ENCODE assay signal across 14 mouse cellular contexts in the genomic region with DNA sequence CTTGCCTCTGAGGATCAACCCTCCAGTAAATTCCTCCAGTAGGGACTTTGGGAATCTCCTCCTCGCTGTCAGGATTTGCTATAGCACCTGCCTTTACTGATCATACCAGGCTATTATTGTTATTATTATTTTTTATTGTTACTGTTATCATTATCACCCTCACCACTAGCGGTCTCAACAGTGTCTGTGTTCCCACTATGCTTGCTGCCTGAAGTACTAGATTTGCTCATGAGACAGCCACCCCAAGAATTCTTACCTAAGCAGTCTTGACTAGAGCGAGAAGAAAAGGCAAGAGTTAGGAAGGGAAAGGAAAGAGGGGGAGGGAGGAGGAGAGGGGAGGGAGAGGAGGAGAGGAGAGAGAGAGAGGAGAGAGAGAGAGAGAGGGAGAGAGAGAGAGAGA.
A peak's percentile ranks its signal among the peaks of the same experiment; 100 is the strongest.
DNase-seq lines count a peak whose midpoint lies in the region; ATAC-seq and TF ChIP-seq lines count a peak whose summit lies in the region.
"Had no signal": no experiment of that assay in that cellular context is flagged by ENCODE, and none has a peak within 500 bp of the region (broad histone marks: within the 10 kb centered on the region; RNA-seq: fewer than 3 reads in every experiment).

No protein-coding gene starts in this region.

- no peak overlapping the region; a peak in 1 of 4 replicates for H3K4me3 ChIP-seq in heart, embryonic 14.5 days (ENCODE audit: control insufficient read depth in 1 of 2, insufficient read depth in 1 of 2, low read depth in 1 of 2, low read length in 2 of 2)
- H3K4me3 ChIP-seq in limb, embryonic 13.5 days = no peak overlapping the region
- no peak overlapping the region for H3K4me3 ChIP-seq in limb, embryonic 10.5 days
- H3K4me3 ChIP-seq in hindbrain, embryonic 15.5 days = peak overlapping the region; percentile 22; the same call in 1 of the 2 replicates
- no peak overlapping the region for H3K4me3 ChIP-seq in myocyte
- H3K4me3 ChIP-seq in liver, postnatal 0 days (ENCODE audit: low read depth, low read length) = no peak overlapping the region
- H3K4me3 ChIP-seq: gastrocnemius, adult 2 months; limb, embryonic 12.5 days; liver, embryonic 15.5 days; stomach, embryonic 15.5 days had no signal

- no peak for DNase-seq in heart, postnatal 10 days
- DNase-seq in limb, embryonic 10.5 days (ENCODE audit: low spot score) = no peak
- DNase-seq in cerebellum, adult 18-20 months = no peak
- no peak for DNase-seq in liver, postnatal 0 days
- DNase-seq: spleen, adult 18-20 months; thymus, postnatal 14 days had no signal

- no peak for TF ChIP-seq EP300 in liver, postnatal 0 days (IDR thresholded peaks at IDR 0.05; ENCODE audit: low read depth)

- intact Hi-C loops in heart, postnatal 10 days (cut with DNase I) = loop anchor here (5.0 kb wide), 1 partner anchor 437 kb away; no protein-coding TSS in a partner anchor

- H3ac ChIP-seq in myocyte (ENCODE audit: control insufficient read depth, insufficient read length) = no peak overlapping the region

- H3K4me1 ChIP-seq in heart, embryonic 14.5 days (ENCODE audit: control insufficient read depth in 2 of 2, insufficient read depth in 2 of 2, low read length in 2 of 2) = no peaks in the 10 kb centered on the region; a peak in 1 of 4 replicates
- peaks cover 3% of the 10 kb centered on the region; the same call in 1 of the 2 replicates for H3K4me1 ChIP-seq in limb, embryonic 13.5 days
- peaks cover 14% of the 10 kb centered on the region for H3K4me1 ChIP-seq in limb, embryonic 10.5 days
- peaks cover 33% of the 10 kb centered on the region for H3K4me1 ChIP-seq in hindbrain, embryonic 15.5 days (replicated peaks)
- no peaks in the 10 kb centered on the region for H3K4me1 ChIP-seq in liver, postnatal 0 days (ENCODE audit: insufficient read depth)
- H3K4me1 ChIP-seq: limb, embryonic 12.5 days; liver, embryonic 15.5 days; stomach, embryonic 15.5 days had no signal

- H3K9ac ChIP-seq in heart, embryonic 14.5 days (ENCODE audit: low read length) = no peak overlapping the region
- no peak overlapping the region for H3K9ac ChIP-seq in limb, embryonic 13.5 days
- no peak overlapping the region for H3K9ac ChIP-seq in hindbrain, embryonic 15.5 days
- no peak overlapping the region for H3K9ac ChIP-seq in liver, postnatal 0 days (replicated peaks)
- H3K9ac ChIP-seq: limb, embryonic 12.5 days; liver, embryonic 15.5 days; stomach, embryonic 15.5 days had no signal

- TF ChIP-seq CTCF in liver, postnatal 0 days (IDR thresholded peaks at IDR 0.05; ENCODE audit: low read depth) = no peak

- no peak for TF ChIP-seq POLR2A in myocyte (IDR thresholded peaks at IDR 0.05; ENCODE audit: insufficient read length, low read depth)

- no peak for ATAC-seq in heart, embryonic 14.5 days (ENCODE audit: insufficient number of reproducible peaks, insufficient read depth, low FRiP score, low read depth)
- 0 out of 2 replicates have a peak, but pooled peaks have one; percentile 15 for ATAC-seq in limb, embryonic 13.5 days (ENCODE audit: low FRiP score, low read depth)
- ATAC-seq in hindbrain, embryonic 15.5 days (ENCODE audit: low FRiP score, low read depth) = peak; percentile 52; the same call in 1 of the 2 replicates
- no peak for ATAC-seq in liver, postnatal 0 days

- H3K4me2 ChIP-seq in heart, embryonic 14.5 days (ENCODE audit: low read length) = peak overlapping the region; percentile 43
- H3K4me2 ChIP-seq in limb, embryonic 13.5 days (replicated peaks) = no peak overlapping the region
- H3K4me2 ChIP-seq in hindbrain, embryonic 15.5 days = peak overlapping the region; percentile 44
- peak overlapping the region; percentile 18 for H3K4me2 ChIP-seq in myocyte (ENCODE audit: low read depth)
- no peak overlapping the region for H3K4me2 ChIP-seq in liver, postnatal 0 days (ENCODE audit: low read depth, low read length)
- H3K4me2 ChIP-seq: limb, embryonic 12.5 days; liver, embryonic 15.5 days; stomach, embryonic 15.5 days had no signal

- no peaks in the 10 kb centered on the region for H3K79me2 ChIP-seq in myocyte (ENCODE audit: control insufficient read depth, insufficient read depth)

- H3K9me3 ChIP-seq in heart, embryonic 14.5 days (ENCODE audit: control insufficient read depth, low read length) = no peaks in the 10 kb centered on the region
- H3K9me3 ChIP-seq in limb, embryonic 13.5 days = no peaks in the 10 kb centered on the region
- H3K9me3 ChIP-seq in limb, embryonic 10.5 days (replicated peaks) = no peaks in the 10 kb centered on the region
- no peaks in the 10 kb centered on the region for H3K9me3 ChIP-seq in hindbrain, embryonic 15.5 days
- H3K9me3 ChIP-seq in liver, postnatal 0 days (ENCODE audit: low read length) = no peaks in the 10 kb centered on the region
- H3K9me3 ChIP-seq: limb, embryonic 12.5 days; liver, embryonic 15.5 days; stomach, embryonic 15.5 days had no signal

- 24% methylated on average over 3 of the region's 3 CpGs for WGBS in heart, embryonic 14.5 days
- 68% methylated on average over 3 of the region's 3 CpGs for WGBS in limb, embryonic 13.5 days
- WGBS in limb, embryonic 10.5 days = 68% methylated on average over 3 of the region's 3 CpGs
- WGBS in hindbrain, embryonic 15.5 days = 39% methylated on average over 3 of the region's 3 CpGs
- 65% methylated on average over 3 of the region's 3 CpGs for WGBS in liver, postnatal 0 days (ENCODE audit: insufficient replicate concordance)

- no peaks in the 10 kb centered on the region for H3K36me3 ChIP-seq in heart, embryonic 14.5 days (ENCODE audit: control insufficient read depth, insufficient read depth, low read length)
- H3K36me3 ChIP-seq in limb, embryonic 13.5 days = no peaks in the 10 kb centered on the region
- no peaks in the 10 kb centered on the region for H3K36me3 ChIP-seq in limb, embryonic 10.5 days
- H3K36me3 ChIP-seq in hindbrain, embryonic 15.5 days = no peaks in the 10 kb centered on the region
- no peaks in the 10 kb centered on the region for H3K36me3 ChIP-seq in myocyte (ENCODE audit: control insufficient read depth, insufficient read depth)
- no peaks in the 10 kb centered on the region for H3K36me3 ChIP-seq in liver, postnatal 0 days (replicated peaks; ENCODE audit: insufficient read depth, low read length)
- H3K36me3 ChIP-seq: limb, embryonic 12.5 days; liver, embryonic 15.5 days; stomach, embryonic 15.5 days had no signal

- no peaks in the 10 kb centered on the region for H3K27me3 ChIP-seq in heart, embryonic 14.5 days (ENCODE audit: control insufficient read depth, insufficient read depth, low read length)
- no peaks in the 10 kb centered on the region for H3K27me3 ChIP-seq in limb, embryonic 13.5 days
- H3K27me3 ChIP-seq in limb, embryonic 10.5 days (ENCODE audit: low read depth, poor library complexity, severe bottlenecking) = no peaks in the 10 kb centered on the region
- H3K27me3 ChIP-seq in hindbrain, embryonic 15.5 days = no peaks in the 10 kb centered on the region
- no peaks in the 10 kb centered on the region for H3K27me3 ChIP-seq in myocyte (ENCODE audit: control insufficient read depth, insufficient read depth, insufficient read length)
- no peaks in the 10 kb centered on the region for H3K27me3 ChIP-seq in liver, postnatal 0 days (ENCODE audit: insufficient read depth, low read length)
- H3K27me3 ChIP-seq: limb, embryonic 12.5 days; liver, embryonic 15.5 days; stomach, embryonic 15.5 days had no signal

- no peak overlapping the region for H3K27ac ChIP-seq in heart, embryonic 14.5 days (replicated peaks in 1 of 2; ENCODE audit: control insufficient read depth in 1 of 2, insufficient read depth in 1 of 2, low read depth in 2 of 2, low read length in 2 of 2)
- no peak overlapping the region for H3K27ac ChIP-seq in limb, embryonic 13.5 days
- no peak overlapping the region for H3K27ac ChIP-seq in limb, embryonic 10.5 days
- H3K27ac ChIP-seq in hindbrain, embryonic 15.5 days (replicated peaks) = peak overlapping the region; percentile 76
- H3K27ac ChIP-seq in liver, postnatal 0 days (ENCODE audit: low read depth) = no peak overlapping the region
- H3K27ac ChIP-seq: gastrocnemius, adult 2 months; limb, embryonic 12.5 days; liver, embryonic 15.5 days; stomach, embryonic 15.5 days had no signal

TF ChIP-seq in myocyte, 11 proteins besides CTCF, POLR2A, EP300 and RAD21:
- TF ChIP-seq MYOG (IDR thresholded peaks at IDR 0.05; ENCODE audit: control insufficient read depth in 1 of 3, insufficient read depth in 1 of 3, insufficient read length in 2 of 3, low read depth in 2 of 3) (no peak), TCF3 (IDR thresholded peaks at IDR 0.05; ENCODE audit: insufficient read length, low read depth) (no peak), USF1 (IDR thresholded peaks at IDR 0.05; ENCODE audit: low read depth) (no peak), CEBPB (IDR thresholded peaks at IDR 0.05; ENCODE audit: insufficient read depth, poor library complexity, severe bottlenecking) (no peak), E2F4 (IDR thresholded peaks at IDR 0.05; ENCODE audit: insufficient read depth) (no peak), REST (IDR thresholded peaks at IDR 0.05; ENCODE audit: insufficient read depth, insufficient read length) (no peak), POLR2AphosphoS2 (IDR thresholded peaks at IDR 0.05; ENCODE audit: insufficient read length, low read depth) (no peak), MAX (IDR thresholded peaks at IDR 0.05; ENCODE audit: low read depth) (no peak), SRF (IDR thresholded peaks at IDR 0.05; ENCODE audit: control insufficient read depth, insufficient read length, low read depth) (no peak), TCF12 (IDR thresholded peaks at IDR 0.05; ENCODE audit: insufficient read depth, poor library complexity, severe bottlenecking) (no peak), MYOD1 (IDR thresholded peaks at IDR 0.05; ENCODE audit: control insufficient read depth in 1 of 3, insufficient read length in 2 of 3, low read depth in 2 of 3) (no peak)

Comparison
In these comparisons a context has a peak if more than half of its experiments do, and no peak if none do; other contexts are left out.
1. ATAC-seq: peak in limb, embryonic 13.5 days (single experiment) and hindbrain, embryonic 15.5 days (single experiment); none in heart, embryonic 14.5 days (single experiment) and liver, postnatal 0 days (single experiment).
2. H3K4me2 ChIP-seq: peak in heart, embryonic 14.5 days (single experiment), hindbrain, embryonic 15.5 days (single experiment) and myocyte (single experiment); none in limb, embryonic 13.5 days (single experiment) and liver, postnatal 0 days (single experiment).